ENCODE assay signal across 10 mouse cellular contexts in genomic region chr3:32537556-32537955, GRCm38 (mm10). TPM values are rescaled to one million over a fixed set of nuclear protein-coding genes. Genes with fewer than 3 reads are reported as not detected.
DNase-seq lines count a peak whose midpoint lies in the region; ATAC-seq lines count a peak whose summit lies in the region.
"Had no signal": no experiment of that assay in that cellular context is flagged by ENCODE, and none has a peak within 500 bp of the region (broad histone marks: within the 10 kb centered on the region; RNA-seq: fewer than 3 reads in every experiment).

No protein-coding gene starts in this region.

- ATAC-seq in lung, embryonic 16.5 days (ENCODE audit: low read depth): peak; percentile 83
- ATAC-seq in midbrain, embryonic 14.5 days (ENCODE audit: low FRiP score, low TSS enrichment): no peak

- no peaks in the 10 kb centered on the region for H3K4me1 ChIP-seq in lung, embryonic 16.5 days (replicated peaks; ENCODE audit: control insufficient read depth, insufficient read depth, low read length)
- no peaks in the 10 kb centered on the region for H3K4me1 ChIP-seq in midbrain, embryonic 14.5 days (ENCODE audit: control insufficient read depth, insufficient read depth, low read length)

- no peak overlapping the region for H3K4me2 ChIP-seq in lung, embryonic 16.5 days (ENCODE audit: low read depth, low read length)
- no peak overlapping the region for H3K4me2 ChIP-seq in midbrain, embryonic 14.5 days (ENCODE audit: low read length)
- H3K4me2 ChIP-seq: heart, embryonic 13.5 days had no signal

- no peaks in the 10 kb centered on the region for H3K9me3 ChIP-seq in lung, embryonic 16.5 days (ENCODE audit: control insufficient read depth, low read length)
- no peaks in the 10 kb centered on the region for H3K9me3 ChIP-seq in midbrain, embryonic 14.5 days (ENCODE audit: control insufficient read depth, low read length)
- H3K9me3 ChIP-seq: heart, embryonic 13.5 days had no signal

- H3K9ac ChIP-seq in lung, embryonic 16.5 days (ENCODE audit: low read length): no peak overlapping the region
- H3K9ac ChIP-seq in midbrain, embryonic 14.5 days (replicated peaks; ENCODE audit: low read length): no peak overlapping the region
- H3K9ac ChIP-seq: heart, embryonic 13.5 days had no signal

- H3K27ac ChIP-seq in lung, embryonic 16.5 days (ENCODE audit: low read length): no peak overlapping the region
- no peak overlapping the region for H3K27ac ChIP-seq in midbrain, embryonic 14.5 days (replicated peaks; ENCODE audit: low read depth, low read length)
- H3K27ac ChIP-seq: heart, embryonic 13.5 days had no signal

- WGBS in lung, embryonic 16.5 days: 61% methylated on average over 1 of the region's 1 CpGs
- 71% methylated on average over 1 of the region's 1 CpGs for WGBS in midbrain, embryonic 14.5 days

- DNase-seq in urinary bladder, postnatal 36 days (ENCODE audit: low spot score in 2 of 2): peak; percentile 20 to 30
- no peak for DNase-seq in urinary bladder, adult 2 months (ENCODE audit: low spot score)
- peak; percentile 43 to 63 for DNase-seq in frontal cortex, adult 2 months (ENCODE audit: extremely low spot score in 1 of 2, low spot score in 1 of 2)
- peak; percentile 84 to 95 for DNase-seq in kidney, postnatal 36 days
- DNase-seq in thymus, postnatal 4 days: no peak
- DNase-seq in midbrain, embryonic 14.5 days: no peak
- DNase-seq in retina, embryonic 14.5 days (ENCODE audit: low spot score): no peak

- no peak overlapping the region for H3K4me3 ChIP-seq in lung, embryonic 16.5 days (ENCODE audit: low read length)
- no peak overlapping the region for H3K4me3 ChIP-seq in midbrain, embryonic 14.5 days (replicated peaks; ENCODE audit: low read depth, low read length)
- H3K4me3 ChIP-seq: heart, embryonic 13.5 days; myocyte had no signal

- H3K36me3 ChIP-seq in lung, embryonic 16.5 days (ENCODE audit: control insufficient read depth, insufficient read depth, low read length): peaks cover 12% of the 10 kb centered on the region; the same call in 1 of the 2 replicates
- peaks cover 53% of the 10 kb centered on the region for H3K36me3 ChIP-seq in midbrain, embryonic 14.5 days (ENCODE audit: control insufficient read depth, insufficient read depth, low read length)

- H3K27me3 ChIP-seq in lung, embryonic 16.5 days (ENCODE audit: control insufficient read depth, insufficient read depth, low read depth, low read length): no peaks in the 10 kb centered on the region
- no peaks in the 10 kb centered on the region for H3K27me3 ChIP-seq in midbrain, embryonic 14.5 days (ENCODE audit: control insufficient read depth, insufficient read depth, low read length)
- H3K27me3 ChIP-seq: heart, embryonic 13.5 days had no signal

RNA-seq across cellular contexts. Expression of gene Mfn1, which starts 8.3 kb away (rescaled TPM):
- 40.2 and 56.0 TPM in 2 replicates for polyA plus RNA-seq in urinary bladder, adult 2 months (2012; rRNA removed)
- 107 and 127 TPM in 2 replicates for polyA plus RNA-seq in frontal cortex, adult 2 months (2012; rRNA removed)
- polyA plus RNA-seq in lung, embryonic 16.5 days (2015; fragmentation: Nextera tagmentation; extraction: Ambion mirVana): 23.8 and 32.2 TPM in 2 replicates
- 28.8 and 42.6 TPM in 2 replicates for polyA plus RNA-seq in midbrain, embryonic 14.5 days (2014; fragmentation: Nextera tagmentation; extraction: Ambion mirVana)

RNA-seq across cellular contexts. Expression of gene Zfp639, which starts 27.5 kb away (rescaled TPM):
- 36.3 and 40.9 TPM in 2 replicates for polyA plus RNA-seq in urinary bladder, adult 2 months (2012; rRNA removed)
- polyA plus RNA-seq in frontal cortex, adult 2 months (2012; rRNA removed): 54.9 and 57.8 TPM in 2 replicates
- 36.1 and 37.0 TPM in 2 replicates for polyA plus RNA-seq in lung, embryonic 16.5 days (2015; fragmentation: Nextera tagmentation; extraction: Ambion mirVana)
- polyA plus RNA-seq in midbrain, embryonic 14.5 days (2014; fragmentation: Nextera tagmentation; extraction: Ambion mirVana): 43.4 and 46.2 TPM in 2 replicates

RNA-seq across cellular contexts. Expression of gene Kcnmb3, which starts 45.5 kb away (rescaled TPM):
- polyA plus RNA-seq in urinary bladder, adult 2 months (2012; rRNA removed): not detected in 2 replicates
- polyA plus RNA-seq in frontal cortex, adult 2 months (2012; rRNA removed): 0.04 and 0.19 TPM in 2 replicates
- polyA plus RNA-seq in lung, embryonic 16.5 days (2015; fragmentation: Nextera tagmentation; extraction: Ambion mirVana): 0.09 and 0.13 TPM in 2 replicates
- polyA plus RNA-seq in midbrain, embryonic 14.5 days (2014; fragmentation: Nextera tagmentation; extraction: Ambion mirVana): 0.12 and 0.16 TPM in 2 replicates
- polyA plus RNA-seq: myocyte had no signal

Comparison
In these comparisons a context has a peak if more than half of its experiments do, and no peak if none do; other contexts are left out.
1. DNase-seq: peak in urinary bladder, postnatal 36 days (2 of 2), frontal cortex, adult 2 months (2 of 2) and kidney, postnatal 36 days (2 of 2); none in urinary bladder, adult 2 months (single experiment), thymus, postnatal 4 days (single experiment), midbrain, embryonic 14.5 days (single experiment) and retina, embryonic 14.5 days (single experiment).